Mouse (Mus musculus) limb, embryonic 10.5 days (tissue): ENCODE results near the gene Actl10. TPM values are rescaled to one million over a fixed set of nuclear protein-coding genes. Genes with fewer than 3 reads are reported as not detected.

Experiments used
- DNase-seq: peaks from one replicate; pipeline ENCODE4 v3.0.0-alpha.2; 2017; ENCODE audit warnings: low spot score
- H3K27ac ChIP-seq: fragments of 300-500 bp; sonication (generic); 2 replicates; pipeline ENCODE4 v1.5.1; 2016; ENCODE audit warnings: mild to moderate bottlenecking
- H3K27me3 ChIP-seq: fragments of 300-500 bp; sonication (generic); 2 replicates; pipeline ENCODE4 v1.6.1; 2016; ENCODE audit warnings: low read depth, mild to moderate bottlenecking; ENCODE audit not compliant: poor library complexity, severe bottlenecking
- H3K36me3 ChIP-seq: fragments of 300-500 bp; sonication (generic); 2 replicates; pipeline ENCODE4 v1.6.1; 2016; ENCODE audit warnings: mild to moderate bottlenecking, moderate library complexity
- H3K4me1 ChIP-seq: fragments of 300-500 bp; sonication (generic); 2 replicates; pipeline ENCODE4 v1.6.1; 2016
- H3K4me3 ChIP-seq: fragments of 300-500 bp; sonication (generic); 2 replicates; pipeline ENCODE4 v1.5.1; 2016; ENCODE audit warnings: mild to moderate bottlenecking, moderate library complexity
- H3K9me3 ChIP-seq: fragments of 300-500 bp; sonication (generic); replicated peaks from 2 replicates; pipeline ENCODE4 v1.6.1; 2016; ENCODE audit warnings: mild to moderate bottlenecking
- WGBS: fragments of 180-500 bp; shearing (Covaris S2); methylation state at CpG from one replicate; pipeline ENCODE4 v1.1.7; 2016; 5-methylcytosine and 5-hydroxymethylcytosine counted together
- polyA plus RNA-seq: library from polyadenylated mRNA; unstranded; fragments of >200 nt; fragmentation: Nextera tagmentation; extraction: Ambion mirVana; gene quantifications from 2 replicates; pipeline ENCODE4 v1.2.1, GENCODE M21; 2016

Actl10 gene
- polyA plus RNA-seq, 1 experiment from 2014 or later, result 0.28 TPM

GRCm38 (mm10) chr2:154557184-154557832 is 5.7 kb downstream of the Actl10 start:
- WGBS, result 56% methylated on average over 5 of the region's 5 CpGs
- no peak overlapping the region for H3K4me3 ChIP-seq
- H3K36me3 ChIP-seq, result peaks cover 28% of the 10 kb centered on the region
- no peak for DNase-seq
- H3K9me3 ChIP-seq, result no peaks in the 10 kb centered on the region
- peaks cover 23% of the 10 kb centered on the region for H3K27me3 ChIP-seq
- peaks cover 30% of the 10 kb centered on the region for H3K4me1 ChIP-seq
- H3K27ac ChIP-seq, result no peak overlapping the region

GRCm38 (mm10) chr2:154558264-154559039 is 6.9 kb downstream of the Actl10 start, which contains the start of gene Necab3:
Necab3 (minus strand) TSS chr2:154558890.
- no peaks in the 10 kb centered on the region for H3K9me3 ChIP-seq
- WGBS, result 5% methylated on average over 34 of the region's 34 CpGs

GRCm38 (mm10) chr2:154563612-154564170 is 12.1 kb downstream of the Actl10 start:
- no peak overlapping the region for H3K4me3 ChIP-seq
- H3K27ac ChIP-seq, result no peak overlapping the region
- no peak for DNase-seq
- 90% methylated on average over 22 of the region's 22 CpGs for WGBS
- H3K4me1 ChIP-seq, result peaks cover 35% of the 10 kb centered on the region
- H3K36me3 ChIP-seq, result peaks cover 63% of the 10 kb centered on the region
- no peaks in the 10 kb centered on the region for H3K9me3 ChIP-seq
- H3K27me3 ChIP-seq, result no peaks in the 10 kb centered on the region; the same call in 1 of the 2 replicates

More at GRCm38 (mm10) chr2:154558264-154559039, 6.9 kb downstream of the Actl10 start, which contains the start of gene Necab3:
- H3K36me3 ChIP-seq, result peaks cover 39% of the 10 kb centered on the region
- peaks cover 24% of the 10 kb centered on the region for H3K4me1 ChIP-seq
- peak within 1 kb of the TSS; percentile 43 for H3K4me3 ChIP-seq
- H3K27ac ChIP-seq, result peak within 1 kb of the TSS; percentile 53
- H3K27me3 ChIP-seq, result peaks cover 12% of the 10 kb centered on the region
- DNase-seq, result peak; percentile 67

- Histone ChIP-seq H3K27me3 (no peaks in the 10 kb centered on the region), H3K36me3 (peaks cover 53% of the 10 kb centered on the region), H3K27ac (no peak overlapping the region), H3K9me3 (no peaks in the 10 kb centered on the region), H3K4me1 (peaks cover 43% of the 10 kb centered on the region), H3K4me3 (no peak overlapping the region)
- WGBS, result 78% methylated on average over 3 of the region's 3 CpGs
- DNase-seq, result no peak
These were observed 14.0 kb downstream of the Actl10 start for GRCm38 (mm10) chr2:154565562-154565961.

GRCm38 (mm10) chr2:154566641-154567040 is 15.1 kb downstream of the Actl10 start:
- H3K4me3 ChIP-seq, result no peak overlapping the region
- H3K4me1 ChIP-seq, result peaks cover 48% of the 10 kb centered on the region
- no peaks in the 10 kb centered on the region for H3K9me3 ChIP-seq
- H3K36me3 ChIP-seq, result peaks cover 42% of the 10 kb centered on the region
- WGBS, result 65% methylated on average over 8 of the region's 8 CpGs
- no peak overlapping the region; the same call in 1 of the 2 replicates for H3K27ac ChIP-seq
- no peaks in the 10 kb centered on the region for H3K27me3 ChIP-seq
- no peak for DNase-seq

- peak overlapping the region; percentile 93 for H3K4me3 ChIP-seq
- WGBS, result 80% methylated on average over 2 of the region's 2 CpGs
- H3K9me3 ChIP-seq, result no peaks in the 10 kb centered on the region
- no peak for DNase-seq
- H3K36me3 ChIP-seq, result peaks cover 30% of the 10 kb centered on the region
- H3K27ac ChIP-seq, result peak overlapping the region; percentile 97; the same call in 1 of the 2 replicates
- peaks cover 50% of the 10 kb centered on the region for H3K4me1 ChIP-seq
- H3K27me3 ChIP-seq, result no peaks in the 10 kb centered on the region
These were observed 16.2 kb downstream of the Actl10 start for GRCm38 (mm10) chr2:154567766-154568165.

GRCm38 (mm10) chr2:154568329-154569070 is 16.9 kb downstream of the Actl10 start:
- Histone ChIP-seq H3K9me3 (no peaks in the 10 kb centered on the region), H3K27me3 (no peaks in the 10 kb centered on the region), H3K36me3 (peaks cover 23% of the 10 kb centered on the region), H3K4me1 (peaks cover 50% of the 10 kb centered on the region), H3K4me3 (peak overlapping the region; percentile 93), H3K27ac (peak overlapping the region; percentile 97)
- 39% methylated on average over 10 of the region's 10 CpGs for WGBS
- DNase-seq, result peak; percentile 42

GRCm38 (mm10) chr2:154569071-154569748 is 17.6 kb downstream of the Actl10 start:
- no peaks in the 10 kb centered on the region for H3K27me3 ChIP-seq
- WGBS, result under 1% methylated on average over 69 of the region's 70 CpGs
- peak; percentile 83 for DNase-seq
- peak overlapping the region; percentile 97 for H3K27ac ChIP-seq
- peaks cover 50% of the 10 kb centered on the region for H3K4me1 ChIP-seq
- H3K9me3 ChIP-seq, result no peaks in the 10 kb centered on the region
- peaks cover 16% of the 10 kb centered on the region for H3K36me3 ChIP-seq
- H3K4me3 ChIP-seq, result peak overlapping the region; percentile 93

- peak within 1 kb of the TSS; percentile 97 for H3K27ac ChIP-seq
- H3K4me1 ChIP-seq, result peaks cover 50% of the 10 kb centered on the region
- peaks cover 10% of the 10 kb centered on the region for H3K36me3 ChIP-seq
- peak within 1 kb of the TSS; percentile 93 for H3K4me3 ChIP-seq
- H3K9me3 ChIP-seq, result no peaks in the 10 kb centered on the region
- no peaks in the 10 kb centered on the region for H3K27me3 ChIP-seq
- peak; percentile 99 for DNase-seq
- WGBS, result under 1% methylated on average over 41 of the region's 44 CpGs
These were observed 18.3 kb downstream of the Actl10 start, which contains the start of gene E2f1 for GRCm38 (mm10) chr2:154569836-154570286. E2f1 (minus strand) TSS chr2:154569892.

GRCm38 (mm10) chr2:154570666-154571065 is 19.1 kb downstream of the Actl10 start:
- H3K4me1 ChIP-seq, result peaks cover 48% of the 10 kb centered on the region
- WGBS, result 75% methylated on average over 4 of the region's 4 CpGs
- H3K4me3 ChIP-seq, result peak overlapping the region; percentile 93; the same call in 1 of the 2 replicates
- peak overlapping the region; percentile 97; the same call in 1 of the 2 replicates for H3K27ac ChIP-seq
- DNase-seq, result no peak
- H3K36me3 ChIP-seq, result peaks cover 5% of the 10 kb centered on the region; the same call in 1 of the 2 replicates
- H3K27me3 ChIP-seq, result no peaks in the 10 kb centered on the region
- no peaks in the 10 kb centered on the region for H3K9me3 ChIP-seq

- no peak overlapping the region for H3K4me3 ChIP-seq
- H3K27ac ChIP-seq, result no peak overlapping the region
- no peak for DNase-seq
- H3K4me1 ChIP-seq, result peaks cover 42% of the 10 kb centered on the region
- 73% methylated on average over 4 of the region's 4 CpGs for WGBS
- H3K9me3 ChIP-seq, result no peaks in the 10 kb centered on the region
- 0 out of 2 replicates have a peak, but pooled peaks cover 3% of the 10 kb centered on the region for H3K36me3 ChIP-seq
- no peaks in the 10 kb centered on the region for H3K27me3 ChIP-seq
These were observed 19.7 kb downstream of the Actl10 start for GRCm38 (mm10) chr2:154571266-154571665.

GRCm38 (mm10) chr2:154571976-154572375 is 20.4 kb downstream of the Actl10 start:
- DNase-seq, result no peak
- H3K4me3 ChIP-seq, result no peak overlapping the region
- H3K27me3 ChIP-seq, result no peaks in the 10 kb centered on the region
- 0 out of 2 replicates have a peak, but pooled peaks cover 3% of the 10 kb centered on the region for H3K36me3 ChIP-seq
- peaks cover 35% of the 10 kb centered on the region for H3K4me1 ChIP-seq
- WGBS, result 81% methylated on average over 8 of the region's 8 CpGs
- H3K27ac ChIP-seq, result no peak overlapping the region
- H3K9me3 ChIP-seq, result no peaks in the 10 kb centered on the region
